Mouse (Mus musculus): ENCODE measurements around the gene Sec16a.
A peak's percentile ranks its signal among the peaks of the same experiment; 100 is the strongest.

The Sec16a gene

GRCm38 (mm10) chr2:26474789-26475504, 29.9 kb upstream of the Sec16a start:
- no peak for DNase-seq (ENCODE audit: low spot score in 2 of 2)

- DNase-seq (ENCODE audit: low spot score in 2 of 2), result no peak
Observed at GRCm38 (mm10) chr2:26472312-26473090, 27.5 kb upstream of the Sec16a start.

GRCm38 (mm10) chr2:26471652-26472285, 26.8 kb upstream of the Sec16a start:
- DNase-seq (ENCODE audit: low spot score in 2 of 2), result no peak

GRCm38 (mm10) chr2:26470967-26471366, 26.0 kb upstream of the Sec16a start:
- DNase-seq (ENCODE audit: low spot score in 2 of 2), result no peak

- DNase-seq (ENCODE audit: low spot score in 2 of 2), result no peak
Observed at GRCm38 (mm10) chr2:26468376-26468775, 23.4 kb upstream of the Sec16a start.

- DNase-seq (ENCODE audit: low spot score in 2 of 2), result no peak
Observed at GRCm38 (mm10) chr2:26463412-26463811, 18.4 kb upstream of the Sec16a start.

- no peak for DNase-seq (ENCODE audit: low spot score in 2 of 2)
Observed at GRCm38 (mm10) chr2:26462980-26463379, 18.0 kb upstream of the Sec16a start.

GRCm38 (mm10) chr2:26461667-26462066, 16.7 kb upstream of the Sec16a start:
- DNase-seq (ENCODE audit: low spot score in 2 of 2), result no peak

- DNase-seq (ENCODE audit: low spot score in 2 of 2), result no peak
Observed at GRCm38 (mm10) chr2:26460837-26461236, 15.8 kb upstream of the Sec16a start.

GRCm38 (mm10) chr2:26460097-26460646, 15.2 kb upstream of the Sec16a start:
- no peak for DNase-seq (ENCODE audit: low spot score in 2 of 2)

- no peak for DNase-seq (ENCODE audit: low spot score in 2 of 2)
Observed at GRCm38 (mm10) chr2:26459478-26459877, 14.5 kb upstream of the Sec16a start.

GRCm38 (mm10) chr2:26458402-26459124, 13.5 kb upstream of the Sec16a start:
- DNase-seq (ENCODE audit: low spot score in 2 of 2), result no peak

GRCm38 (mm10) chr2:26449121-26450060, 4.4 kb upstream of the Sec16a start:
- peak; percentile 53 to 74 for DNase-seq (ENCODE audit: low spot score in 2 of 2)

GRCm38 (mm10) chr2:26447451-26447850, 2.4 kb upstream of the Sec16a start:
- DNase-seq (ENCODE audit: low spot score in 2 of 2), result no peak

- DNase-seq (ENCODE audit: low spot score in 2 of 2), result no peak
Observed at GRCm38 (mm10) chr2:26446671-26447070, 1.7 kb upstream of the Sec16a start.

- DNase-seq (ENCODE audit: low spot score in 2 of 2), result no peak
Observed at GRCm38 (mm10) chr2:26445666-26446445, 840 bp upstream of the Sec16a start.

- no peak for DNase-seq (ENCODE audit: low spot score in 2 of 2)
Observed at GRCm38 (mm10) chr2:26444368-26444767, 648 bp downstream of the Sec16a start.

GRCm38 (mm10) chr2:26443876-26444275, 1.1 kb downstream of the Sec16a start:
- DNase-seq (ENCODE audit: low spot score in 2 of 2), result no peak

GRCm38 (mm10) chr2:26442843-26443242, 2.2 kb downstream of the Sec16a start:
- no peak for DNase-seq (ENCODE audit: low spot score in 2 of 2)

GRCm38 (mm10) chr2:26441688-26442087, 3.3 kb downstream of the Sec16a start:
- DNase-seq (ENCODE audit: low spot score in 2 of 2), result no peak
